Mouse (Mus musculus) liver, adult 2 months (tissue): ENCODE data around the gene Ttc39a. TPM values are rescaled to one million over a fixed set of nuclear protein-coding genes. Genes with fewer than 3 reads are reported as not detected.

Source experiments
- DNase-seq: peaks from one replicate; pipeline ENCODE4 v3.0.0-alpha.2; 2011; ENCODE audit warnings: low read depth, low spot score; ENCODE audit errors: extremely low read depth
- H3K27ac ChIP-seq: fragments of 200-500 bp; replicated peaks from 2 replicates; pipeline ENCODE4 v1.5.1; 2012; ENCODE audit warnings: low read depth, mild to moderate bottlenecking, control low read depth, inconsistent platforms, low read length; ENCODE audit not compliant: insufficient read depth
- H3K27me3 ChIP-seq: fragments of 200-500 bp; 2 replicates; pipeline ENCODE4 v1.6.1; 2012; ENCODE audit warnings: mild to moderate bottlenecking, moderate library complexity, low read length, inconsistent platforms; ENCODE audit not compliant: control insufficient read depth, insufficient read depth
- H3K36me3 ChIP-seq: fragments of 200-500 bp; 2 replicates; pipeline ENCODE4 v1.6.1; 2012; ENCODE audit warnings: low read length, inconsistent platforms; ENCODE audit not compliant: control insufficient read depth, insufficient read depth
- H3K4me1 ChIP-seq: fragments of 200-500 bp; 2 replicates; pipeline ENCODE4 v1.6.1; 2011; ENCODE audit warnings: low read length; ENCODE audit not compliant: control insufficient read depth, insufficient read depth
- H3K4me3 ChIP-seq: fragments of 200-500 bp; 2 replicates; pipeline ENCODE4 v1.5.1; 2011; ENCODE audit warnings: low read depth, mild to moderate bottlenecking, control low read depth, low read length, moderate library complexity; ENCODE audit not compliant: insufficient read depth
- H3K79me2 ChIP-seq: fragments of 200-500 bp; 2 replicates; pipeline ENCODE4 v1.6.1; 2012; ENCODE audit warnings: inconsistent platforms, mild to moderate bottlenecking, low read length, moderate library complexity; ENCODE audit not compliant: control insufficient read depth, insufficient read depth
- H3K9ac ChIP-seq: fragments of 200-500 bp; 2 replicates; pipeline ENCODE4 v1.6.1; 2012; ENCODE audit warnings: low read depth, mild to moderate bottlenecking, control low read depth, inconsistent platforms, low read length
- CTCF ChIP-seq: fragments of 200-500 bp; IDR thresholded peaks from 2 replicates; pipeline ENCODE4 v1.5.1; 2011; ENCODE audit warnings: low read depth, low read length, control low read depth
- POLR2A ChIP-seq: fragments of 200-500 bp; IDR thresholded peaks from 2 replicates; pipeline ENCODE4 v1.6.1; 2011; ENCODE audit warnings: low read length, control low read depth; ENCODE audit not compliant: insufficient read depth; ENCODE audit errors: extremely low read depth
- WGBS: fragments of 180-500 bp; shearing (Covaris S2); methylation state at CpG from one replicate; pipeline ENCODE4 v1.1.7; 2018; 5-methylcytosine and 5-hydroxymethylcytosine counted together
- polyA plus RNA-seq: library from polyadenylated mRNA; depleted of rRNA; stranded (reverse); fragments of >200 nt; gene quantifications from 2 replicates; pipeline ENCODE4 v1.2.3, GENCODE M21; 2012
- total RNA-seq: library from RNA; depleted of rRNA; stranded (reverse); fragments of >200 nt; gene quantifications from 2 replicates; pipeline ENCODE4 v1.2.3, GENCODE M21; 2014

Gene Ttc39a
- total and polyA plus RNA-seq, 2 experiments: 1.1 to 1.7 TPM

DNA sequence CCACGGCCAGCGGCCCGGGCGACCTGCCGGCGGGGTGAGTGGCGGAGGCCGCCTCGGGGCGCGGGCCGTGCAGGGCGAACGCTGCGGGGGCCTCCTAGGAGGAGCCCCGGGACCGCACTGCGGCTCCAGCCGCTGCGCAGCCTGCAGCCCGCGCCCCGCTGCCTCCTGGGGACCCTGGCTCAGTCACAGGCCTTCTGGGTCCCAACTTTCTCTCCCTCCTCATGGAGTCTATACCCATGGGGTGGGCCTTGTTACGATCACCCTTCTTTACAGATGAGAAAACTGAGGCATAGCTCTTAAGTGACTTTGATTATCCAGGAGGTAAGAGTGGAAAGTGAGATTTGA is 725 bp downstream of the Ttc39a start:
- Histone ChIP-seq H3K4me1 (peaks cover 3% of the 10 kb centered on the region), H3K4me3 (peak overlapping the region; percentile 68; the same call in 1 of the 2 replicates), H3K27ac (no peak overlapping the region), H3K36me3 (no peaks in the 10 kb centered on the region), H3K9ac (peak overlapping the region; percentile 37), H3K79me2 (no peaks in the 10 kb centered on the region), H3K27me3 (no peaks in the 10 kb centered on the region)
- no peak for DNase-seq
- TF ChIP-seq POLR2A: no peak
- no peak for TF ChIP-seq CTCF
- WGBS: 8% methylated on average over 24 of the region's 24 CpGs

- H3K27ac ChIP-seq: no peak overlapping the region
- H3K4me3 ChIP-seq: no peak overlapping the region
- 86% methylated on average over 9 of the region's 9 CpGs for WGBS
- H3K27me3 ChIP-seq: no peaks in the 10 kb centered on the region
- no peaks in the 10 kb centered on the region for H3K79me2 ChIP-seq
- no peak for TF ChIP-seq POLR2A
- TF ChIP-seq CTCF: no peak
- no peak for DNase-seq
- H3K36me3 ChIP-seq: no peaks in the 10 kb centered on the region
- peaks cover 3% of the 10 kb centered on the region for H3K4me1 ChIP-seq
- no peak overlapping the region for H3K9ac ChIP-seq
Measured at GRCm38 (mm10) chr4:109407701-109408485, 1.5 kb downstream of the Ttc39a start.

DNA sequence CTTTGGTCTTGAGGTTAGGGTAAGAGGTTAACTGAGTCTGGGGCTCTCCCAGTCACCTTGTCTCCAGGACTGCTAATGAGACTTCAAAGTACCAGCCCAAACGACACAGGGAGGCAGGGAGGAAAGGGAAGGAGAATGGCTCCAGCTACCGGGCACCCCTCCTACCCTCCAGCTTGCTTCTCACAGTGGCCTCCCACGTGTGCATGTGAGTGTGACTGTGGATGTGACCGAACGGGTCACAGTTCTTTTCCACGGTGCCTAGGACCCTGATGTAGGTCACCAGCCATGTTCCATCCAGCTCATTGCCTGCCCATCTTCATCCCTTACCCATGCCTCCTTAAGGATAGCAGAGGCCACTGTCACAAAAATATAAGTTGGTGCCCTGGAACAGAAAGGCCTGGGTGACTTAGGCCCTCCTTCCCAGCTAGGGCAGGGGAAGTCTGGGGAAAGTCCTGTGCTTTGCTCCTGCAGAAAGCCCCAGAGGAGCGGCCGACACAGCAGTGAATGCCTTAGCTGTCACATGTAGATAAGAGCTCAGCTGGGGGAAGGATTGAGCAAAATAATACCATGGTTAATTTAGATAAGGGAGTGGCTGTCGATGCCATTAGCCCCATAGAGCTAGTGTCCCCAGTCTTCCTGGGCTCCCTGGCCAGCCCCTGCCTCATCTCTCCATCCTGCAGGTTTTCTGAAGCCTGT is 4.4 kb downstream of the Ttc39a start:
- Histone ChIP-seq H3K9ac (no peak overlapping the region), H3K27me3 (no peaks in the 10 kb centered on the region), H3K36me3 (no peaks in the 10 kb centered on the region), H3K4me1 (peaks cover 3% of the 10 kb centered on the region), H3K79me2 (no peaks in the 10 kb centered on the region), H3K4me3 (no peak overlapping the region), H3K27ac (no peak overlapping the region)
- WGBS: 71% methylated on average over 9 of the region's 9 CpGs
- DNase-seq: no peak
- TF ChIP-seq POLR2A (no peak), CTCF (no peak)

DNA sequence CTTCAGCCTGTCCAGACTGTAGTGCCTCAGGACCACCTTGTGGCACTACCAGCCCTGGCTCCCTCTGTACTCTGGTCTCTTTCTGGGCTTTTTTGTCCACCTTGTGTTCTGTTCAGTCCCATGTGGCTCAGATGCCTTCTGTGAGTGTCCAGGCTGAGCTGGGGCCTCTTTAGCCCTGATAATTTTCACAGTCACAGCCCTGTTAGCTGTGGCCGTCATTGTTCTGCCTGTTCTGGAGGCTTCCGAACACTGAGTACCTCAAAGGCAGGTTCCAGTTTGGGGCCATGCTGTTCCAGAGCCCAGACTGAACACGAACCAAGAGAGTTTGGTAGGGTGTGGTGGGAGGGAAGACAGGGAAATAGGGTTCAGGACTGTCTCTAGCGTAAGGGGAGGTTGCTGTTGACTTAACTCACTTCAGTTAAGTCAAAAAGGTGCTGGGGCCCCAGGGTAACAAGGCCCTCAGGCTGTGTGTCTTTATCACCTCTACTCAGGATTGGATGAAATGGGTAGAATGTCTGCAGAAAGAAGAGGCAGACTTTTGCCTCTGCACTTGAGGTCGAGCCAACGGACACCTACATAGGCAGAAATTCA is 5.0 kb downstream of the Ttc39a start:
- H3K79me2 ChIP-seq: no peaks in the 10 kb centered on the region
- WGBS: 95% methylated on average over 6 of the region's 6 CpGs
- H3K9ac ChIP-seq: no peak overlapping the region
- H3K4me1 ChIP-seq: no peaks in the 10 kb centered on the region
- no peak for DNase-seq
- no peaks in the 10 kb centered on the region for H3K36me3 ChIP-seq
- H3K27ac ChIP-seq: no peak overlapping the region
- TF ChIP-seq CTCF (no peak), POLR2A (no peak)
- H3K27me3 ChIP-seq: no peaks in the 10 kb centered on the region
- no peak overlapping the region for H3K4me3 ChIP-seq

- Histone ChIP-seq H3K4me3 (no peak overlapping the region), H3K27me3 (no peaks in the 10 kb centered on the region), H3K36me3 (no peaks in the 10 kb centered on the region), H3K27ac (no peak overlapping the region), H3K4me1 (no peaks in the 10 kb centered on the region), H3K9ac (no peak overlapping the region), H3K79me2 (no peaks in the 10 kb centered on the region)
- DNase-seq: no peak
- TF ChIP-seq CTCF (no peak), POLR2A (no peak)
- 95% methylated on average over 5 of the region's 5 CpGs for WGBS
Measured at GRCm38 (mm10) chr4:109412233-109412632, 5.8 kb downstream of the Ttc39a start.

DNA sequence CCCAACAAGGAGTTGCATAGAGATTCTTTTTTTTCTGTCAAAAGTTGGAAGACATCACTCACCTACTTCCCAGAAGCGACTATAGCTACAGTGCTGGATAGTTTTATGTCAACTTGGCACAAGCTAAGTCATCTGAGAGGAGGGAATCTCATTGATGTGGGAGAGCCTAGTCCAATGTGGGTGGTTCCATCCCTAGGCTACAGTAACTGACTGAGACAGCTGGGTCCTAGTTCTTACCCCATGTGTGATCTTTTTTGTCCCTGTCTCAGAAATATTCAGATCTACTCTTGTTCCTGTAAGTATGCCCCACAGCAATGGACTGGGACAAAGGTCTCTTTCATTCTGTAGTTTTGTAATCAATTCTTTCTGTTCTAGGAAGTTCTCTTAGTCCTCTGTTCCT is 11.6 kb downstream of the Ttc39a start:
- H3K9ac ChIP-seq: no peak overlapping the region
- no peaks in the 10 kb centered on the region for H3K79me2 ChIP-seq
- no peaks in the 10 kb centered on the region; the same call in 1 of the 2 replicates for H3K4me1 ChIP-seq
- DNase-seq: no peak
- no peak overlapping the region for H3K4me3 ChIP-seq
- H3K27ac ChIP-seq: no peak overlapping the region
- TF ChIP-seq CTCF: no peak
- TF ChIP-seq POLR2A: no peak
- WGBS: 76% methylated on average over 1 of the region's 1 CpGs
- no peaks in the 10 kb centered on the region for H3K36me3 ChIP-seq
- H3K27me3 ChIP-seq: no peaks in the 10 kb centered on the region
